ENCODE assay signal across 19 mouse cellular contexts in genomic region chr4:103188786-103189640, GRCm38 (mm10). TPM values are rescaled to one million over a fixed set of nuclear protein-coding genes. Genes with fewer than 3 reads are reported as not detected.
A peak's percentile ranks its signal among the peaks of the same experiment; 100 is the strongest.
DNase-seq lines count a peak whose midpoint lies in the region; ATAC-seq and TF ChIP-seq lines count a peak whose summit lies in the region.
"Had no signal": no experiment of that assay in that cellular context is flagged by ENCODE, and none has a peak within 500 bp of the region (broad histone marks: within the 10 kb centered on the region; RNA-seq: fewer than 3 reads in every experiment).

No protein-coding gene starts in this region.

- ATAC-seq in heart, embryonic 13.5 days (ENCODE audit: extremely low read depth, insufficient number of reproducible peaks, low FRiP score, low TSS enrichment) = no peak
- ATAC-seq in heart, embryonic 11.5 days (replicated peaks; ENCODE audit: insufficient number of reproducible peaks, low FRiP score, low TSS enrichment) = no peak
- no peak for ATAC-seq in lung, postnatal 0 days
- ATAC-seq in liver, embryonic 12.5 days = peak; percentile 96
- peak; percentile 53; the same call in 1 of the 2 replicates for ATAC-seq in stomach, postnatal 0 days (ENCODE audit: low FRiP score, low TSS enrichment)
- ATAC-seq: forebrain, embryonic 14.5 days had no signal

- H3K36me3 ChIP-seq in heart, embryonic 13.5 days = peaks cover 75% of the 10 kb centered on the region
- peaks cover 5% of the 10 kb centered on the region for H3K36me3 ChIP-seq in heart, embryonic 11.5 days (ENCODE audit: control insufficient read depth, insufficient read depth, low read length)
- H3K36me3 ChIP-seq in lung, postnatal 0 days (ENCODE audit: insufficient read depth, low read length) = 0 out of 2 replicates have a peak, but pooled peaks cover 2% of the 10 kb centered on the region
- peaks cover 80% of the 10 kb centered on the region for H3K36me3 ChIP-seq in liver, embryonic 12.5 days
- 0 out of 2 replicates have a peak, but pooled peaks cover 11% of the 10 kb centered on the region for H3K36me3 ChIP-seq in stomach, postnatal 0 days (ENCODE audit: control insufficient read depth, insufficient read depth, low read length)

- no peak for TF ChIP-seq CTCF in lung, postnatal 0 days (IDR thresholded peaks at IDR 0.05)
- no peak for TF ChIP-seq CTCF in stomach, postnatal 0 days (IDR thresholded peaks at IDR 0.05; ENCODE audit: low read depth)

- no peak overlapping the region for H3K9ac ChIP-seq in heart, embryonic 13.5 days
- H3K9ac ChIP-seq in heart, embryonic 11.5 days (ENCODE audit: low read depth, low read length) = no peak overlapping the region
- no peak overlapping the region for H3K9ac ChIP-seq in lung, postnatal 0 days (replicated peaks; ENCODE audit: low read depth)
- peak overlapping the region; percentile 22 for H3K9ac ChIP-seq in liver, embryonic 12.5 days
- no peak overlapping the region for H3K9ac ChIP-seq in stomach, postnatal 0 days (ENCODE audit: low read length)
- H3K9ac ChIP-seq: embryonic facial prominence, embryonic 13.5 days; hindbrain, embryonic 12.5 days; limb, embryonic 15.5 days; midbrain, embryonic 12.5 days had no signal

- no peak overlapping the region for H3K4me2 ChIP-seq in heart, embryonic 13.5 days
- H3K4me2 ChIP-seq in heart, embryonic 11.5 days = no peak overlapping the region
- H3K4me2 ChIP-seq in lung, postnatal 0 days (replicated peaks; ENCODE audit: low read depth, low read length) = no peak overlapping the region
- peak overlapping the region; percentile 43 for H3K4me2 ChIP-seq in liver, embryonic 12.5 days
- H3K4me2 ChIP-seq in stomach, postnatal 0 days (replicated peaks; ENCODE audit: low read depth) = no peak overlapping the region
- H3K4me2 ChIP-seq: embryonic facial prominence, embryonic 13.5 days; hindbrain, embryonic 12.5 days; limb, embryonic 15.5 days; midbrain, embryonic 12.5 days had no signal

- no peak for TF ChIP-seq EP300 in lung, postnatal 0 days (IDR thresholded peaks at IDR 0.05)
- no peak for TF ChIP-seq EP300 in stomach, postnatal 0 days (optimal IDR thresholded peaks at IDR 0.05)

- H3K27me3 ChIP-seq in heart, embryonic 13.5 days (replicated peaks) = no peaks in the 10 kb centered on the region
- no peaks in the 10 kb centered on the region for H3K27me3 ChIP-seq in heart, embryonic 11.5 days (ENCODE audit: control insufficient read depth, insufficient read depth, low read length)
- H3K27me3 ChIP-seq in lung, postnatal 0 days (replicated peaks; ENCODE audit: insufficient read depth, low read length) = no peaks in the 10 kb centered on the region
- H3K27me3 ChIP-seq in liver, embryonic 12.5 days (replicated peaks) = no peaks in the 10 kb centered on the region
- no peaks in the 10 kb centered on the region for H3K27me3 ChIP-seq in stomach, postnatal 0 days (ENCODE audit: control insufficient read depth, insufficient read depth, low read length)
- H3K27me3 ChIP-seq: embryonic facial prominence, embryonic 13.5 days; hindbrain, embryonic 12.5 days; limb, embryonic 15.5 days; midbrain, embryonic 12.5 days had no signal

- 0 out of 2 replicates have a peak overlapping the region, but pooled peaks have one; percentile 7 for H3K27ac ChIP-seq in heart, embryonic 13.5 days (replicated peaks)
- H3K27ac ChIP-seq in heart, embryonic 11.5 days (ENCODE audit: low read depth, low read length) = no peak overlapping the region
- H3K27ac ChIP-seq in lung, postnatal 0 days (ENCODE audit: low read length) = no peak overlapping the region
- peak overlapping the region; percentile 87 for H3K27ac ChIP-seq in liver, embryonic 12.5 days
- H3K27ac ChIP-seq in stomach, postnatal 0 days (replicated peaks) = no peak overlapping the region
- H3K27ac ChIP-seq: embryonic facial prominence, embryonic 13.5 days; heart, adult 2 months; hindbrain, embryonic 12.5 days; left cerebral cortex, adult 2 months; limb, embryonic 15.5 days; midbrain, embryonic 12.5 days had no signal

- 60% methylated on average over 8 of the region's 8 CpGs for WGBS in heart, embryonic 13.5 days
- WGBS in heart, embryonic 11.5 days (ENCODE audit: insufficient replicate concordance) = 71% methylated on average over 8 of the region's 8 CpGs
- WGBS in lung, postnatal 0 days = 84% methylated on average over 8 of the region's 8 CpGs
- WGBS in liver, embryonic 12.5 days (ENCODE audit: insufficient replicate concordance) = 55% methylated on average over 8 of the region's 8 CpGs
- 58% methylated on average over 8 of the region's 8 CpGs for WGBS in stomach, postnatal 0 days

- H3K4me3 ChIP-seq in heart, embryonic 13.5 days = no peak overlapping the region
- no peak overlapping the region for H3K4me3 ChIP-seq in heart, embryonic 11.5 days (ENCODE audit: low read depth, low read length)
- H3K4me3 ChIP-seq in lung, postnatal 0 days (ENCODE audit: low read depth, low read length) = no peak overlapping the region
- H3K4me3 ChIP-seq in liver, embryonic 12.5 days = no peak overlapping the region
- H3K4me3 ChIP-seq in stomach, postnatal 0 days (ENCODE audit: low read depth, low read length) = no peak overlapping the region
- H3K4me3 ChIP-seq: embryonic facial prominence, embryonic 13.5 days; heart, adult 2 months; hindbrain, embryonic 12.5 days; left cerebral cortex, adult 2 months; limb, embryonic 15.5 days; midbrain, embryonic 12.5 days; myocyte had no signal

- peak; percentile 19 for DNase-seq in lung, postnatal 0 days (ENCODE audit: low spot score)
- no peak for DNase-seq in lung, postnatal 36 days
- no peak for DNase-seq in stomach, postnatal 0 days (ENCODE audit: low spot score)
- no peak for DNase-seq in left cerebral cortex, adult 9 months (ENCODE audit: low spot score in 2 of 2)
- no peak for DNase-seq in B cell, adult 2 months
- DNase-seq: cerebellum, adult 11 months; cerebellum, postnatal 36 days; kidney, adult 18-20 months had no signal

- 0 out of 2 replicates have a peak, but pooled peaks cover 3% of the 10 kb centered on the region for H3K9me3 ChIP-seq in heart, embryonic 13.5 days
- no peaks in the 10 kb centered on the region for H3K9me3 ChIP-seq in heart, embryonic 11.5 days (replicated peaks; ENCODE audit: control insufficient read depth, low read length)
- H3K9me3 ChIP-seq in lung, postnatal 0 days (ENCODE audit: low read length) = no peaks in the 10 kb centered on the region
- peaks cover 5% of the 10 kb centered on the region; the same call in 1 of the 2 replicates for H3K9me3 ChIP-seq in liver, embryonic 12.5 days (replicated peaks)
- 0 out of 2 replicates have a peak, but pooled peaks cover 3% of the 10 kb centered on the region for H3K9me3 ChIP-seq in stomach, postnatal 0 days (ENCODE audit: control insufficient read depth, low read length)
- H3K9me3 ChIP-seq: embryonic facial prominence, embryonic 13.5 days; hindbrain, embryonic 12.5 days; limb, embryonic 15.5 days; midbrain, embryonic 12.5 days had no signal

- peaks cover 23% of the 10 kb centered on the region for H3K4me1 ChIP-seq in heart, embryonic 13.5 days
- peaks cover 11% of the 10 kb centered on the region; the same call in 1 of the 2 replicates for H3K4me1 ChIP-seq in heart, embryonic 11.5 days (ENCODE audit: control insufficient read depth, insufficient read depth, low read length)
- no peaks in the 10 kb centered on the region for H3K4me1 ChIP-seq in lung, postnatal 0 days (ENCODE audit: insufficient read depth, low read depth, low read length)
- H3K4me1 ChIP-seq in liver, embryonic 12.5 days = peaks cover 55% of the 10 kb centered on the region
- no peaks in the 10 kb centered on the region for H3K4me1 ChIP-seq in stomach, postnatal 0 days (replicated peaks; ENCODE audit: control insufficient read depth, insufficient read depth)
- H3K4me1 ChIP-seq: embryonic facial prominence, embryonic 13.5 days; hindbrain, embryonic 12.5 days; limb, embryonic 15.5 days; midbrain, embryonic 12.5 days had no signal

RNA-seq across cellular contexts. Expression of gene Slc35d1, which starts 26.0 kb away (rescaled TPM):
- 5.3 and 5.9 TPM in 2 replicates for polyA plus RNA-seq in heart, embryonic 13.5 days (2015; fragmentation: Nextera tagmentation; extraction: Ambion mirVana)
- 8.8 and 11.1 TPM in 2 replicates for polyA plus RNA-seq in heart, embryonic 11.5 days (2014; fragmentation: Nextera tagmentation; extraction: Ambion mirVana)
- 4.9 and 5.3 TPM in 2 replicates for polyA plus RNA-seq in lung, postnatal 0 days (2015; fragmentation: Nextera tagmentation; extraction: Ambion mirVana)
- 11.1 and 12.7 TPM in 2 replicates for polyA plus RNA-seq in liver, embryonic 12.5 days (2016; fragmentation: Nextera tagmentation; extraction: Ambion mirVana)
- 5.8 and 7.6 TPM in 2 replicates for polyA plus RNA-seq in stomach, postnatal 0 days (2015; fragmentation: Nextera tagmentation; extraction: Ambion mirVana)

Comparison
In these comparisons a context has a peak if more than half of its experiments do, and no peak if none do; other contexts are left out.
1. H3K27ac ChIP-seq: peak in heart, embryonic 13.5 days (single experiment) and liver, embryonic 12.5 days (single experiment); none in heart, embryonic 11.5 days (single experiment), lung, postnatal 0 days (single experiment) and stomach, postnatal 0 days (single experiment).
2. ATAC-seq: peak in liver, embryonic 12.5 days (single experiment) and stomach, postnatal 0 days (single experiment); none in heart, embryonic 13.5 days (single experiment), heart, embryonic 11.5 days (single experiment) and lung, postnatal 0 days (single experiment).